Mouse (Mus musculus) intestine, embryonic 14.5 days (tissue): Measurements from ENCODE around the gene Atp13a2. TPM values are rescaled to one million over a fixed set of nuclear protein-coding genes. Genes with fewer than 3 reads are reported as not detected.
A peak's percentile ranks its signal among the peaks of the same experiment; 100 is the strongest.

Experiments
- ATAC-seq: fragments of 200-750 bp; cut with Nextera tagmentation; replicated peaks from 2 replicates; pipeline ENCODE4 v1.8.0; 2017; ENCODE audit warnings: low read depth, moderate number of reproducible peaks, moderate TSS enrichment, moderate library complexity; ENCODE audit not compliant: low FRiP score, low TSS enrichment
- DNase-seq: peaks from one replicate; pipeline ENCODE4 v3.0.0-alpha.2; 2018; ENCODE audit warnings: low spot score
- H3K27ac ChIP-seq: fragments of 300-500 bp; sonication (generic); 2 replicates; pipeline ENCODE4 v1.5.1; 2014; ENCODE audit warnings: low read depth, mild to moderate bottlenecking, control low read depth
- H3K27me3 ChIP-seq: fragments of 300-500 bp; sonication (generic); replicated peaks from 2 replicates; pipeline ENCODE4 v1.6.1; 2014; ENCODE audit warnings: low read length, control low read depth; ENCODE audit not compliant: control insufficient read depth, insufficient read depth
- H3K36me3 ChIP-seq: fragments of 300-500 bp; sonication (generic); 2 replicates; pipeline ENCODE4 v1.6.1; 2014; ENCODE audit warnings: low read length, control low read depth; ENCODE audit not compliant: control insufficient read depth, insufficient read depth
- H3K4me1 ChIP-seq: fragments of 300-500 bp; sonication (generic); replicated peaks from 2 replicates; pipeline ENCODE4 v1.6.1; 2014; ENCODE audit warnings: low read length, control low read depth, mixed read lengths; ENCODE audit not compliant: control insufficient read depth, insufficient read depth
- H3K4me2 ChIP-seq: fragments of 300-500 bp; sonication (generic); 2 replicates; pipeline ENCODE4 v1.6.1; 2014; ENCODE audit warnings: low read length
- H3K4me3 ChIP-seq: fragments of 300-500 bp; sonication (generic); 2 replicates; pipeline ENCODE4 v1.5.1; 2014; ENCODE audit warnings: low read depth, low read length, control low read depth, mixed read lengths
- H3K9ac ChIP-seq: fragments of 300-500 bp; sonication (generic); 2 replicates; pipeline ENCODE4 v1.6.1; 2014; ENCODE audit warnings: mild to moderate bottlenecking, low read length
- H3K9me3 ChIP-seq: fragments of 300-500 bp; sonication (generic); 2 replicates; pipeline ENCODE4 v1.6.1; 2016; ENCODE audit warnings: low read length, control low read depth; ENCODE audit not compliant: control insufficient read depth
- WGBS: fragments of 180-500 bp; shearing (Covaris S2); extraction: QIAGEN DNeasy Blood & Tissue Kit; methylation state at CpG from one replicate; pipeline ENCODE4 v1.1.7; 2014; 5-methylcytosine and 5-hydroxymethylcytosine counted together
- polyA plus RNA-seq: library from polyadenylated mRNA; unstranded; fragments of >200 nt; fragmentation: Nextera tagmentation; extraction: Ambion mirVana; gene quantifications from 2 replicates; pipeline ENCODE4 v1.2.1, GENCODE M21; 2014

Gene Atp13a2
- polyA plus RNA-seq, result 33.3 and 40.0 TPM in 2 replicates

DNA sequence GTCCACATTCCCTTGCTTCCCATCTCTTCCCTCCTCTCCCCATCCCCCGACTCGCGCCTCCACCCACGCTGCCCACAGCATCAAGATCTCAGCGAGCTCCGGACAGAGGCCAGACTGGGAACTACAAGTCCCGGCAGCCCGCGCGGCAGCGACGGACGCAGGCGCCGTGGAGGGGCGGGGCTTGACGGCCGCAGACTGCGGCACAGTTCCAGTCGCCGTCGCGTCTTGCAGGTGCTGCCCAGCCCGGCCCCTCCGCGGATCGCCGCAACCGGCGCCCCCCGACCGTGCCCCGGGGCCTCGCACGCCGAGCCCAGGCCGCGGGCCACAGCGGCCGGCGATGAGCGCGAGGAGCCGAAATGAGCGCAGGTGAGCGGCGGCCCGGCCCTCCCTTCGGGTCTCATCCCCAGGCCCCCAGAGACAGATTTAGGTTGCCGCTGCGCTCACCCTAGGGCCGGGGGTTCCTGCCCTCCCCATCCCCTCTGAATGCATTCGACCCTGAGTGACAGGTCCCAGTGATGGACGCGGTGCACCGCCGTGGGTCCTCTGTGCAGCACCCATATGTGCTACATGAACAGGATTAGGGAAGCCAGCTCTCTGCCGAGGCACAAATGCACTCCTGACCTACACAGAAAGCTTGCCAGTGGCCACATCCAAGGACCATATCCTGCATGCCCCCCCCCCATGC is at the start of gene Atp13a2:
Atp13a2 (plus strand) TSS at position 163 of the 685 bp plus-strand sequence.
- peak; percentile 93 for DNase-seq
- Histone ChIP-seq H3K27ac (0 out of 2 replicates have a peak within 1 kb of the TSS, but pooled peaks have one; percentile 11), H3K9ac (peak within 1 kb of the TSS; percentile 76), H3K4me1 (peaks cover 14% of the 10 kb centered on the region), H3K9me3 (no peaks in the 10 kb centered on the region), H3K4me3 (peak within 1 kb of the TSS; percentile 83), H3K36me3 (no peaks in the 10 kb centered on the region), H3K4me2 (peak within 1 kb of the TSS; percentile 85), H3K27me3 (no peaks in the 10 kb centered on the region)
- peak; percentile 87 for ATAC-seq
- under 1% methylated on average over 48 of the region's 58 CpGs for WGBS

GRCm38 (mm10) chr4:140944356-140944755 is 42.3 kb upstream of the Atp13a2 start:
- DNase-seq (no peak), ATAC-seq (no peak)
- Histone ChIP-seq H3K4me3 (no peak overlapping the region), H3K9me3 (no peaks in the 10 kb centered on the region), H3K4me1 (no peaks in the 10 kb centered on the region), H3K36me3 (no peaks in the 10 kb centered on the region), H3K27me3 (no peaks in the 10 kb centered on the region), H3K27ac (no peak overlapping the region), H3K4me2 (no peak overlapping the region), H3K9ac (no peak overlapping the region)
- WGBS, result 91% methylated on average over 12 of the region's 12 CpGs

DNA sequence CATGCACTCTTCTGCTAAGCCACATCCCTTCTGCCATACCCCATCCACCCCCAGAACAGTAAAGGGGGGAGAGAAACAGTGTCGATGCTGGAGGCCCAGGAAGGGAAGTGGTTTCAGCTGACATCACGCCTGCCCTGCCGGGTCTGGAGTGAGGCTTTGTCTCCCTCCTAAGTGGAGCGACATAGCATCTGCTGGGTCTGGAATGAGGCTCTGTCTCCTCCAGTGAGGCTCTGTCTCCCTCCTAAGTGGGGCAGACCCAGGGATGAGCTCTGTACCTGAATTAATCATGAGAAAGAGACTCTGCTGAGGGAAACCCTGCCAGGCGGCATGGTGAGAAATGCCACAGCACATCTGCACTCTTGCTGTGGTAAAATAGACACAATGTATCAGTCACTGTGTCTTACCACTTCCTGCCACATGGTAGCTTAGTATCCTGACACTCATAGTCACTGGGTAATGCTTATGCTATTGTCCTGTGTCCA is 41.7 kb upstream of the Atp13a2 start:
- no peak overlapping the region for H3K27ac ChIP-seq
- H3K4me1 ChIP-seq, result no peaks in the 10 kb centered on the region
- no peak overlapping the region for H3K9ac ChIP-seq
- ATAC-seq (no peak), DNase-seq (no peak)
- 64% methylated on average over 5 of the region's 5 CpGs for WGBS
- no peaks in the 10 kb centered on the region for H3K36me3 ChIP-seq
- H3K9me3 ChIP-seq, result no peaks in the 10 kb centered on the region
- no peak overlapping the region for H3K4me3 ChIP-seq
- no peaks in the 10 kb centered on the region for H3K27me3 ChIP-seq
- no peak overlapping the region for H3K4me2 ChIP-seq

DNA sequence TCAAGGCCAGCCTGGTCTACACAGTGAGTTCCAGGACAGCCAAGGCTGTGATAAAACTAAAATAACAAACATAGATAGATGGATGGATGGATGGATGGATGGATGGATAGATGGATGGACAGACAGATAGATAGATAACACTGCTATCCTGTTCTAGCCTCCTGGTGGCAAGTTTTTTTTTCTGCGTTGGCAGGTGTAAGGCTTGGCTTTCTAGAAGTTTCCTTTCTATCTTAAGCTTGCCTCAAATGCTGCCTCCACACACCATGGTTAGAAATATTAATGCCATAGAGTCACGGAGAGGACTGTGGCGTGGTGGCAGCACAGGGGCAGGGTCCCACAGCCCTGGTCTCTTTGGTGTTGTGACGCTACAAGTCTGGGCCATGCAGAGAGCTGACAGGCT is 41.1 kb upstream of the Atp13a2 start:
- DNase-seq (no peak), ATAC-seq (no peak)
- H3K4me3 ChIP-seq, result no peak overlapping the region
- H3K9me3 ChIP-seq, result no peaks in the 10 kb centered on the region
- no peak overlapping the region for H3K4me2 ChIP-seq
- H3K4me1 ChIP-seq, result no peaks in the 10 kb centered on the region
- H3K27me3 ChIP-seq, result no peaks in the 10 kb centered on the region
- H3K27ac ChIP-seq, result no peak overlapping the region
- WGBS, result 91% methylated on average over 4 of the region's 4 CpGs
- no peaks in the 10 kb centered on the region for H3K36me3 ChIP-seq
- no peak overlapping the region for H3K9ac ChIP-seq

DNA sequence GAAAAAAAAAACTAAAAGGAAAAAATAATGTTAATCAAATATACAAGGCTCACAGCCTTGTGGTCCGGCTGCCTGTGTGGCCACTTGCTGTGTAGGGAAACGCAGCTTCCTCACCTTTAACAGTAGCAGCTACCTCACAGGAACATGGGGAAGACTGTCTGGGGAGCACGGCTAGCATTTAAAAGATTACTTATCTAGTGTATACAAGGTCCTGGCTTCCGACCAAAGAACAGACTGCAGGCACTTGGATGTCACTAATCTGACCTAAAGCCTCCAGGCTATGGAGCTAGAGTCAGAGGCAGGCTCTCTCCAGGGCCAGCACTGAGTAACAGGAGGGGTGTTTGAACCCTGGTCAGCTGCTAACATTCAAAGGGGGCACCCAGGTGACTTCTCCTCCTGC is 40.6 kb upstream of the Atp13a2 start:
- Histone ChIP-seq H3K9ac (no peak overlapping the region), H3K9me3 (no peaks in the 10 kb centered on the region), H3K36me3 (no peaks in the 10 kb centered on the region), H3K4me1 (no peaks in the 10 kb centered on the region), H3K27me3 (no peaks in the 10 kb centered on the region), H3K4me3 (no peak overlapping the region), H3K4me2 (no peak overlapping the region), H3K27ac (no peak overlapping the region)
- ATAC-seq, result no peak
- no peak for DNase-seq
- 50% methylated on average over 4 of the region's 4 CpGs for WGBS

- no peak for ATAC-seq
- Histone ChIP-seq H3K4me2 (no peak overlapping the region), H3K36me3 (no peaks in the 10 kb centered on the region), H3K9ac (no peak overlapping the region), H3K4me3 (no peak overlapping the region), H3K27ac (no peak overlapping the region), H3K4me1 (no peaks in the 10 kb centered on the region), H3K27me3 (no peaks in the 10 kb centered on the region), H3K9me3 (no peaks in the 10 kb centered on the region)
- no peak for DNase-seq
- 67% methylated on average over 14 of the region's 14 CpGs for WGBS
Observed at GRCm38 (mm10) chr4:140946580-140947205, 40.0 kb upstream of the Atp13a2 start.

- Histone ChIP-seq H3K9me3 (no peaks in the 10 kb centered on the region), H3K27me3 (no peaks in the 10 kb centered on the region), H3K36me3 (no peaks in the 10 kb centered on the region), H3K4me3 (no peak overlapping the region), H3K9ac (no peak overlapping the region), H3K27ac (no peak overlapping the region), H3K4me2 (no peak overlapping the region), H3K4me1 (no peaks in the 10 kb centered on the region)
- no peak for DNase-seq
- ATAC-seq, result no peak
- 77% methylated on average over 12 of the region's 12 CpGs for WGBS
Observed at GRCm38 (mm10) chr4:140947487-140948440, 38.9 kb upstream of the Atp13a2 start.

DNA sequence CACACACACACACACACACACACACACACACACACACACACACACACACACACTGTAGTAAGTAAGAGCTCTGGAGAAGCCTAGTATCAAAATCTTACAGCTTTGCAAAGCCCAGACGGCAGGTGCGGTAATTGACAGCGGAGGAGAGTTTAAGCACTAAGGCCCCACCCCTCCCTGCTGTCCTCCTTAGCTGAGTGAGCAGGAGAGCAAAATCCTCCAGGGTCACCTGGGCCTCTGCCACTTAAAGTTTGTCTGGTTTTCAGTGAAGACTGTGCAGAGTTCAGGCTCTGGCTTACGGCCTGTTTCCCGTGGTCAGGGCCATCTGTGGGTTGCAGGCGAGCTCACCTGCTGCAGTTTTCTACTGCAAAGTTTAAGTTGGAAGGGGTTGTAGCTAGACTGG is 38.2 kb upstream of the Atp13a2 start:
- Histone ChIP-seq H3K4me3 (no peak overlapping the region), H3K36me3 (no peaks in the 10 kb centered on the region), H3K27ac (no peak overlapping the region), H3K4me1 (no peaks in the 10 kb centered on the region), H3K9ac (no peak overlapping the region), H3K9me3 (no peaks in the 10 kb centered on the region), H3K27me3 (no peaks in the 10 kb centered on the region), H3K4me2 (no peak overlapping the region)
- WGBS, result 78% methylated on average over 6 of the region's 6 CpGs
- DNase-seq (no peak), ATAC-seq (no peak)
